Mouse (Mus musculus): Measurements from ENCODE around the gene Fam118b. TPM values are rescaled to one million over a fixed set of nuclear protein-coding genes. Genes with fewer than 3 reads are reported as not detected.

The Fam118b gene
- polyA plus RNA-seq, 1 experiment from 2014 or later, result 68.3 TPM

DNA sequence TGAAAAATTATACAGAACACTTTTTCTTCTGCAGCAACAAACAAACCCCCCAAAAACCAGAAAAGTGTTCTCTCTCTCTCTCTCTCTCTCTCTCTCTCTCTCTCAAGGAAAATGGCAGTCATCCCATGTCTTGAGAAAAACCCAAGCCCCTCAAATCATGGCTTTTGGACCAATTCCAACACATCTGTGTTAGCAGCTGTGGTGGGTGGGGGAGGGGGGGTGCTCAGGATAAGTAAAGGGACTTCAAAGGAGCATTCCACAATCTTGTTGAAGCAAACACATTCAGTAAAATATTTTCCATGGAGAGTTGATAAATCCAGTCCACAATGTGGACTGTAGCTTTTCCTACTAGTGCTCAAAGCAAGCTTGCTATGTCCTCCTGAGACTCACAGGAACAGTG is 18.1 kb downstream of the Fam118b start:
- Histone ChIP-seq H3K27ac (replicated peaks; ENCODE audit: low read depth, low read length) (no peak overlapping the region), H3K36me3 (ENCODE audit: control insufficient read depth, insufficient read depth, low read length) (0 out of 2 replicates have a peak, but pooled peaks cover 3% of the 10 kb centered on the region), H3K9me3 (ENCODE audit: control insufficient read depth, low read length) (no peaks in the 10 kb centered on the region), H3K4me2 (ENCODE audit: low read length) (no peak overlapping the region), H3K9ac (replicated peaks; ENCODE audit: low read length) (no peak overlapping the region), H3K4me3 (replicated peaks; ENCODE audit: low read depth, low read length) (no peak overlapping the region), H3K27me3 (ENCODE audit: control insufficient read depth, insufficient read depth, low read length) (no peaks in the 10 kb centered on the region), H3K4me1 (ENCODE audit: control insufficient read depth, insufficient read depth, low read length) (no peaks in the 10 kb centered on the region)
- ATAC-seq (ENCODE audit: low FRiP score, low TSS enrichment) (no peak), DNase-seq (peak; percentile 37)

- no peak for ATAC-seq (ENCODE audit: low FRiP score, low TSS enrichment)
- Histone ChIP-seq H3K9ac (replicated peaks; ENCODE audit: low read length) (no peak overlapping the region), H3K27ac (replicated peaks; ENCODE audit: low read depth, low read length) (no peak overlapping the region), H3K4me3 (replicated peaks; ENCODE audit: low read depth, low read length) (no peak overlapping the region), H3K4me1 (ENCODE audit: control insufficient read depth, insufficient read depth, low read length) (no peaks in the 10 kb centered on the region), H3K4me2 (ENCODE audit: low read length) (no peak overlapping the region), H3K9me3 (ENCODE audit: control insufficient read depth, low read length) (no peaks in the 10 kb centered on the region), H3K36me3 (ENCODE audit: control insufficient read depth, insufficient read depth, low read length) (0 out of 2 replicates have a peak, but pooled peaks cover 6% of the 10 kb centered on the region), H3K27me3 (ENCODE audit: control insufficient read depth, insufficient read depth, low read length) (no peaks in the 10 kb centered on the region)
- 96% methylated on average over 2 of the region's 2 CpGs for WGBS
- no peak for DNase-seq
These were observed 20.2 kb downstream of the Fam118b start for GRCm38 (mm10) chr9:35247405-35247804.

GRCm38 (mm10) chr9:35239734-35240133 is 27.9 kb downstream of the Fam118b start:
- no peak overlapping the region for H3K4me2 ChIP-seq (ENCODE audit: low read length)
- H3K27me3 ChIP-seq (ENCODE audit: control insufficient read depth, insufficient read depth, low read length), result no peaks in the 10 kb centered on the region
- H3K9me3 ChIP-seq (ENCODE audit: control insufficient read depth, low read length), result no peaks in the 10 kb centered on the region
- ATAC-seq (ENCODE audit: low FRiP score, low TSS enrichment) (no peak), DNase-seq (no peak)
- peaks cover 12% of the 10 kb centered on the region for H3K36me3 ChIP-seq (ENCODE audit: control insufficient read depth, insufficient read depth, low read length)
- no peaks in the 10 kb centered on the region for H3K4me1 ChIP-seq (ENCODE audit: control insufficient read depth, insufficient read depth, low read length)
- 76% methylated on average over 1 of the region's 1 CpGs for WGBS
- no peak overlapping the region for H3K9ac ChIP-seq (replicated peaks; ENCODE audit: low read length)
- no peak overlapping the region for H3K27ac ChIP-seq (replicated peaks; ENCODE audit: low read depth, low read length)
- H3K4me3 ChIP-seq (replicated peaks; ENCODE audit: low read depth, low read length), result no peak overlapping the region

- Histone ChIP-seq H3K27ac (replicated peaks; ENCODE audit: low read depth, low read length) (no peak overlapping the region), H3K27me3 (ENCODE audit: control insufficient read depth, insufficient read depth, low read length) (no peaks in the 10 kb centered on the region), H3K36me3 (ENCODE audit: control insufficient read depth, insufficient read depth, low read length) (peaks cover 18% of the 10 kb centered on the region), H3K9ac (replicated peaks; ENCODE audit: low read length) (no peak overlapping the region), H3K9me3 (ENCODE audit: control insufficient read depth, low read length) (no peaks in the 10 kb centered on the region), H3K4me3 (replicated peaks; ENCODE audit: low read depth, low read length) (no peak overlapping the region), H3K4me2 (ENCODE audit: low read length) (no peak overlapping the region), H3K4me1 (ENCODE audit: control insufficient read depth, insufficient read depth, low read length) (no peaks in the 10 kb centered on the region)
- WGBS, result 87% methylated on average over 6 of the region's 6 CpGs
- DNase-seq, result no peak
- no peak for ATAC-seq (ENCODE audit: low FRiP score, low TSS enrichment)
These were observed 28.6 kb downstream of the Fam118b start for GRCm38 (mm10) chr9:35238915-35239571.

GRCm38 (mm10) chr9:35238371-35238770 is 29.2 kb downstream of the Fam118b start:
- no peaks in the 10 kb centered on the region for H3K27me3 ChIP-seq (ENCODE audit: control insufficient read depth, insufficient read depth, low read length)
- no peaks in the 10 kb centered on the region for H3K4me1 ChIP-seq (ENCODE audit: control insufficient read depth, insufficient read depth, low read length)
- peaks cover 20% of the 10 kb centered on the region for H3K36me3 ChIP-seq (ENCODE audit: control insufficient read depth, insufficient read depth, low read length)
- H3K4me3 ChIP-seq (replicated peaks; ENCODE audit: low read depth, low read length), result no peak overlapping the region
- no peak overlapping the region for H3K9ac ChIP-seq (replicated peaks; ENCODE audit: low read length)
- DNase-seq (no peak), ATAC-seq (ENCODE audit: low FRiP score, low TSS enrichment) (no peak)
- WGBS, result 98% methylated on average over 1 of the region's 1 CpGs
- H3K9me3 ChIP-seq (ENCODE audit: control insufficient read depth, low read length), result no peaks in the 10 kb centered on the region
- H3K27ac ChIP-seq (replicated peaks; ENCODE audit: low read depth, low read length), result no peak overlapping the region
- H3K4me2 ChIP-seq (ENCODE audit: low read length), result no peak overlapping the region

DNA sequence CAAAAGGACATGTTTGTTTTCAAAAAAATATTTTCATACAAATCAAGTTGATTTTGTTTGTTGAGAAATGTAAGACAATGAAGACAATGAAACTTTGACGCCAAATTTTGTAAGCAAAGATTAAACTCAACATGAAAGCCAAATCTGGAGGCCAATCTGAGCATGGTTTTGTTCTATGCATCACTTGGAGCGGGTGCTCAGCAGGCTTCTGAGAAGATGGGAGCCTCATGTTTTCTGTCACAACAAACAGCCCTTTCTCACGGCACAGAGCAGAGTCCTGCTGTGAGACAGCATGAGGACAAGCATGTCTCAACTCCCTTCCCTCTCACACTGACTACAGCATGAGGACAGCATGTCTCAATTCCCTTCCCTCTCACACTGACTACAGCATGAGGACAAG is 31.6 kb downstream of the Fam118b start:
- peaks cover 35% of the 10 kb centered on the region for H3K36me3 ChIP-seq (ENCODE audit: control insufficient read depth, insufficient read depth, low read length)
- DNase-seq, result no peak
- H3K9me3 ChIP-seq (ENCODE audit: control insufficient read depth, low read length), result no peaks in the 10 kb centered on the region
- no peaks in the 10 kb centered on the region for H3K27me3 ChIP-seq (ENCODE audit: control insufficient read depth, insufficient read depth, low read length)
- no peak overlapping the region for H3K4me2 ChIP-seq (ENCODE audit: low read length)
- H3K4me1 ChIP-seq (ENCODE audit: control insufficient read depth, insufficient read depth, low read length), result no peaks in the 10 kb centered on the region
- no peak overlapping the region for H3K9ac ChIP-seq (replicated peaks; ENCODE audit: low read length)
- WGBS, result 53% methylated on average over 3 of the region's 3 CpGs
- no peak for ATAC-seq (ENCODE audit: low FRiP score, low TSS enrichment)
- no peak overlapping the region for H3K27ac ChIP-seq (replicated peaks; ENCODE audit: low read depth, low read length)
- H3K4me3 ChIP-seq (replicated peaks; ENCODE audit: low read depth, low read length), result no peak overlapping the region

- WGBS, result 94% methylated on average over 3 of the region's 3 CpGs
- H3K27ac ChIP-seq (replicated peaks; ENCODE audit: low read depth, low read length), result no peak overlapping the region
- no peak for DNase-seq
- H3K36me3 ChIP-seq (ENCODE audit: control insufficient read depth, insufficient read depth, low read length), result peaks cover 34% of the 10 kb centered on the region
- no peak overlapping the region for H3K4me2 ChIP-seq (ENCODE audit: low read length)
- H3K9ac ChIP-seq (replicated peaks; ENCODE audit: low read length), result no peak overlapping the region
- no peak overlapping the region for H3K4me3 ChIP-seq (replicated peaks; ENCODE audit: low read depth, low read length)
- no peaks in the 10 kb centered on the region for H3K9me3 ChIP-seq (ENCODE audit: control insufficient read depth, low read length)
- no peaks in the 10 kb centered on the region for H3K4me1 ChIP-seq (ENCODE audit: control insufficient read depth, insufficient read depth, low read length)
- no peak for ATAC-seq (ENCODE audit: low FRiP score, low TSS enrichment)
- no peaks in the 10 kb centered on the region for H3K27me3 ChIP-seq (ENCODE audit: control insufficient read depth, insufficient read depth, low read length)
These were observed 38.9 kb downstream of the Fam118b start for GRCm38 (mm10) chr9:35228671-35229070.

- WGBS, result 99% methylated on average over 3 of the region's 3 CpGs
- ATAC-seq (ENCODE audit: low FRiP score, low TSS enrichment), result no peak
- no peak for DNase-seq
- Histone ChIP-seq H3K4me2 (ENCODE audit: low read length) (no peak overlapping the region), H3K27me3 (ENCODE audit: control insufficient read depth, insufficient read depth, low read length) (no peaks in the 10 kb centered on the region), H3K27ac (replicated peaks; ENCODE audit: low read depth, low read length) (no peak overlapping the region), H3K9ac (replicated peaks; ENCODE audit: low read length) (no peak overlapping the region), H3K36me3 (ENCODE audit: control insufficient read depth, insufficient read depth, low read length) (peaks cover 53% of the 10 kb centered on the region), H3K4me1 (ENCODE audit: control insufficient read depth, insufficient read depth, low read length) (no peaks in the 10 kb centered on the region), H3K9me3 (ENCODE audit: control insufficient read depth, low read length) (no peaks in the 10 kb centered on the region), H3K4me3 (replicated peaks; ENCODE audit: low read depth, low read length) (no peak overlapping the region)
These were observed 44.1 kb downstream of the Fam118b start for GRCm38 (mm10) chr9:35223466-35223865.

DNA sequence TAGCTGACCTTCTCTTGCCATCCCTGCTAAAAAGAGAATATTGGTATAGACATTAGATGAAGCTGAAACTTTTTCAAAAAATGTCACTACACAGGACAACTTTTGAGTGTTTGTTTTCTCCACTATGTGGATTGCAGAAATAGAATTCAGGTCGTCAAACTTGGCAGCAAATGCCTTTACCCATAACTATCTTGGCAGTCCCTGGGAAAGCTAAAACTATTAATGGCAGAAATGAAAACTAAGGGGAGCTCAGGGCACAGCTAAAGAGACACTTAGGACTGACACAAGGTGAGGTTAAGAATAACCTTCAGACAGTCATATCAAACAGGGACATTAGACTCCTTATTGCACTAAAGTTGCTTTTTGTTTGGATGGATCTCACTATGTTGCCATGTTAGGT is 49.6 kb downstream of the Fam118b start:
- H3K4me1 ChIP-seq (ENCODE audit: control insufficient read depth, insufficient read depth, low read length), result no peaks in the 10 kb centered on the region
- H3K36me3 ChIP-seq (ENCODE audit: control insufficient read depth, insufficient read depth, low read length), result peaks cover 80% of the 10 kb centered on the region
- DNase-seq (no peak), ATAC-seq (ENCODE audit: low FRiP score, low TSS enrichment) (no peak)
- H3K9ac ChIP-seq (replicated peaks; ENCODE audit: low read length), result no peak overlapping the region
- H3K27ac ChIP-seq (replicated peaks; ENCODE audit: low read depth, low read length), result no peak overlapping the region
- no peak overlapping the region for H3K4me3 ChIP-seq (replicated peaks; ENCODE audit: low read depth, low read length)
- H3K27me3 ChIP-seq (ENCODE audit: control insufficient read depth, insufficient read depth, low read length), result no peaks in the 10 kb centered on the region
- H3K9me3 ChIP-seq (ENCODE audit: control insufficient read depth, low read length), result no peaks in the 10 kb centered on the region
- 80% methylated on average over 1 of the region's 1 CpGs for WGBS
- no peak overlapping the region for H3K4me2 ChIP-seq (ENCODE audit: low read length)
